Mouse (Mus musculus) adrenal gland, postnatal 36 days (tissue): ENCODE measurements around the gene Zfp185. TPM values are rescaled to one million over a fixed set of nuclear protein-coding genes. Genes with fewer than 3 reads are reported as not detected.

Experiments
- DNase-seq, 2 experiments: peaks; one replicate each; pipeline ENCODE4 v3.0.0; 2021; ENCODE audit warnings: mixed read lengths in 1 of 2
- long read RNA-seq, 2 experiments: library from polyadenylated mRNA; stranded (forward); transcript quantifications; one replicate each; pipeline ENCODE4 v2.0.0; 2021; ENCODE audit warnings: borderline sequencing depth in 2 of 2
- total RNA-seq, 2 experiments: library from RNA; stranded (reverse); gene quantifications; 2 replicates each; pipeline ENCODE4 v1.2.3; 2021

Zfp185 gene
- 1 to 10 TPM; 3.4 TPM for total RNA-seq
- long read RNA-seq, experiment 1, partial matches to known transcripts, result 0 of 2 reads
- long read RNA-seq, experiment 1, other reads (novel, unspliced or antisense), result 2 of 2 reads
- long read RNA-seq, experiment 2, result 0 reads

GRCm38 (mm10) chrX:72986841-72987519 is at the start of gene Zfp185:
TSS of gene Zfp185 (plus strand) at chrX:72987339.
- DNase-seq, result peak; percentile 58 to 61

GRCm38 (mm10) chrX:72953464-72953863 is 33.7 kb upstream of the Zfp185 start:
- peak; percentile 2 to 6 for DNase-seq

GRCm38 (mm10) chrX:72956486-72956885 is 30.7 kb upstream of the Zfp185 start:
- DNase-seq, result no peak

GRCm38 (mm10) chrX:72960431-72960830 is 26.7 kb upstream of the Zfp185 start:
- DNase-seq, result peak; percentile 4 to 23

- no peak for DNase-seq
Measured at GRCm38 (mm10) chrX:72961511-72961910, 25.6 kb upstream of the Zfp185 start.

- no peak for DNase-seq
Measured at GRCm38 (mm10) chrX:72962743-72963142, 24.4 kb upstream of the Zfp185 start.

GRCm38 (mm10) chrX:72982831-72983230 is 4.3 kb upstream of the Zfp185 start:
- DNase-seq, result peak in 1 of 2 experiments; percentile 3

- DNase-seq, result no peak
Measured at GRCm38 (mm10) chrX:72985607-72986006, 1.5 kb upstream of the Zfp185 start.

GRCm38 (mm10) chrX:72987520-72987905 is 374 bp downstream of the Zfp185 start:
- DNase-seq, result no peak

GRCm38 (mm10) chrX:72988431-72988830 is 1.3 kb downstream of the Zfp185 start:
- DNase-seq, result no peak

GRCm38 (mm10) chrX:72990581-72990980 is 3.4 kb downstream of the Zfp185 start:
- peak; percentile 39 to 51 for DNase-seq

GRCm38 (mm10) chrX:72992291-72992919 is 5.3 kb downstream of the Zfp185 start:
- DNase-seq, result peak in 1 of 2 experiments; percentile 2

GRCm38 (mm10) chrX:72995542-72995941 is 8.4 kb downstream of the Zfp185 start:
- no peak for DNase-seq

GRCm38 (mm10) chrX:73003110-73003509 is 16.0 kb downstream of the Zfp185 start:
- DNase-seq, result no peak

GRCm38 (mm10) chrX:73005678-73006077 is 18.5 kb downstream of the Zfp185 start:
- no peak for DNase-seq

GRCm38 (mm10) chrX:73007597-73008479 is 20.7 kb downstream of the Zfp185 start:
- DNase-seq, result peak; percentile 89 to 90

- DNase-seq, result no peak
Measured at GRCm38 (mm10) chrX:73012846-73013245, 25.7 kb downstream of the Zfp185 start.

GRCm38 (mm10) chrX:73037003-73037402 is 49.9 kb downstream of the Zfp185 start, which contains the start of gene Pnma5:
TSS of gene Pnma5 (minus strand) at chrX:73037103.
- DNase-seq, result no peak

GRCm38 (mm10) chrX:73038831-73039230 is 51.7 kb downstream of the Zfp185 start:
- DNase-seq, result no peak

GRCm38 (mm10) chrX:73039666-73040065 is 52.5 kb downstream of the Zfp185 start:
- no peak for DNase-seq

GRCm38 (mm10) chrX:73053860-73054563 is 66.9 kb downstream of the Zfp185 start:
- peak; percentile 88 to 92 for DNase-seq

- DNase-seq, result no peak
Measured at GRCm38 (mm10) chrX:73061528-73061927, 74.4 kb downstream of the Zfp185 start.
